Mouse (Mus musculus) lung, embryonic 14.5 days (tissue): ENCODE measurements around the gene Grap. TPM values are rescaled to one million over a fixed set of nuclear protein-coding genes. Genes with fewer than 3 reads are reported as not detected.

ENCODE experiments used
- ATAC-seq: fragments of 200-750 bp; cut with Nextera tagmentation; 2 replicates; pipeline ENCODE4 v1.8.0; 2017; ENCODE audit warnings: mild to moderate bottlenecking, moderate TSS enrichment, moderate library complexity; ENCODE audit not compliant: insufficient read depth
- DNase-seq: peaks from one replicate; pipeline ENCODE4 v3.0.0-alpha.2; 2015
- H3K27ac ChIP-seq: fragments of 300-500 bp; sonication (generic); 2 replicates; pipeline ENCODE4 v1.5.1; 2014; ENCODE audit warnings: low read depth, mild to moderate bottlenecking, moderate library complexity
- H3K27me3 ChIP-seq: fragments of 300-500 bp; sonication (generic); 2 replicates; pipeline ENCODE4 v1.6.1; 2014; ENCODE audit warnings: low read length, control low read depth; ENCODE audit not compliant: insufficient read depth
- H3K36me3 ChIP-seq: fragments of 300-500 bp; sonication (generic); 2 replicates; pipeline ENCODE4 v1.6.1; 2014; ENCODE audit warnings: control low read depth; ENCODE audit not compliant: insufficient read depth
- H3K4me1 ChIP-seq: fragments of 300-500 bp; sonication (generic); 2 replicates; pipeline ENCODE4 v1.6.1; 2014; ENCODE audit warnings: antibody characterized with exemption, control low read depth; ENCODE audit not compliant: insufficient read depth
- H3K4me2 ChIP-seq: fragments of 300-500 bp; sonication (generic); 2 replicates; pipeline ENCODE4 v1.6.1; 2014; ENCODE audit warnings: mild to moderate bottlenecking
- H3K4me3 ChIP-seq: fragments of 300-500 bp; sonication (generic); 2 replicates; pipeline ENCODE4 v1.5.1; 2014; ENCODE audit warnings: low read depth, low read length
- H3K9ac ChIP-seq: fragments of 300-500 bp; sonication (generic); 2 replicates; pipeline ENCODE4 v1.6.1; 2014
- H3K9me3 ChIP-seq: fragments of 300-500 bp; sonication (generic); 2 replicates; pipeline ENCODE4 v1.6.1; 2016; ENCODE audit warnings: low read depth, low read length, control low read depth
- CTCF ChIP-seq: IDR thresholded peaks from 2 replicates; pipeline ENCODE4 v1.5.1; 2016; ENCODE audit warnings: antibody characterized with exemption, low read depth
- WGBS: fragments of 180-500 bp; shearing (Covaris S2); extraction: QIAGEN DNeasy Blood & Tissue Kit; methylation state at CpG from one replicate; pipeline ENCODE4 v1.1.7; 2014; 5-methylcytosine and 5-hydroxymethylcytosine counted together
- polyA plus RNA-seq: library from polyadenylated mRNA; unstranded; fragments of >200 nt; fragmentation: Nextera tagmentation; extraction: Ambion mirVana; gene quantifications from 2 replicates; pipeline ENCODE4 v1.2.1, GENCODE M21; 2014

Grap gene
- polyA plus RNA-seq, 1 experiment from 2014 or later, result 29.5 TPM

DNA sequence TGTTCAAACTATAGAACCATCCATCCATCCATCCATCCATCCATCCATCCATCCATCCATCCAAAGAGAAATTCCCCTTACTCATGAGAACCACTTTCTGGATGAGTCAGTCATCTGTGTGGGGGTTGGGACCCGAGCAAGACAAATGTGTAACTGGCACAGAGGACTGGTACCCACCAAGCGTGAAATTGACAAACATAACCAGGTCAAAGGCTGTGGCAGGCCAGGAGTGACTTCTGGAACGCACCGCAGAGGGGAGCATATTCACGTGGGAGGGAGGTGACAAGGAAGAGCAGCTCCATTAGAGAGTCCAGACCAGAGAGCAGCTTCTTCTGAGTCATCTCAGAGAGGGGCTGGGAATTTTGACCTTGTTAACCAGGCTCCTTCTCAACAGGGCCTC is 69.0 kb downstream of the Grap start:
- Histone ChIP-seq H3K27me3 (no peaks in the 10 kb centered on the region), H3K4me3 (no peak overlapping the region), H3K27ac (no peak overlapping the region), H3K4me2 (no peak overlapping the region), H3K9me3 (no peaks in the 10 kb centered on the region), H3K36me3 (peaks cover 11% of the 10 kb centered on the region; the same call in 1 of the 2 replicates), H3K4me1 (no peaks in the 10 kb centered on the region), H3K9ac (no peak overlapping the region)
- TF ChIP-seq CTCF, result no peak
- 71% methylated on average over 5 of the region's 5 CpGs for WGBS
- DNase-seq, result no peak
- no peak for ATAC-seq

Other genes starting within 250 kb of the Grap start
- 0.31 and 0.42 TPM in 2 replicates for gene Rnf112, start 199.1 kb upstream of the Grap start, polyA plus RNA-seq
- 615 and 660 TPM in 2 replicates for gene Mfap4, start 167.8 kb upstream of the Grap start, polyA plus RNA-seq
- gene Mapk7, start 158.9 kb upstream of the Grap start, polyA plus RNA-seq, result 62.8 and 69.6 TPM in 2 replicates
- gene B9d1, start 148.1 kb upstream of the Grap start, polyA plus RNA-seq, result 48.9 and 54.1 TPM in 2 replicates
- gene Epn2, start 73.6 kb upstream of the Grap start, polyA plus RNA-seq, result 26.1 and 30.0 TPM in 2 replicates
- gene Fam83g, start 30.8 kb downstream of the Grap start, polyA plus RNA-seq, result 2.1 and 2.2 TPM in 2 replicates
- not detected in 2 replicates for gene Slc5a10, start 67.6 kb downstream of the Grap start, polyA plus RNA-seq
- gene Prpsap2, start 108.8 kb downstream of the Grap start, polyA plus RNA-seq, result 26.7 and 28.6 TPM in 2 replicates
- 20.5 and 20.8 TPM in 2 replicates for gene Ulk2, start 201.8 kb downstream of the Grap start, polyA plus RNA-seq